Comparison of ENCODE assay signal across 26 mouse cellular contexts in genomic region chr16:23429991-23430390, GRCm38 (mm10). TPM values are rescaled to one million over a fixed set of nuclear protein-coding genes. Genes with fewer than 3 reads are reported as not detected.
"Had no signal": no experiment of that assay in that cellular context is flagged by ENCODE, and none has a peak within 500 bp of the region (broad histone marks: within the 10 kb centered on the region; RNA-seq: fewer than 3 reads in every experiment).

No protein-coding gene starts in this region.

- DNase-seq: kidney, adult 8-10 months; kidney, postnatal 14 days; kidney, postnatal 4 days; liver; lung, adult 18-20 months; lung, postnatal 10 days; lung, postnatal 36 days; retina, postnatal 1 day; right cerebral cortex, postnatal 25 days; spleen, adult 18-20 months; thymus, postnatal 25 days had no signal

- H3K9me3 ChIP-seq: kidney, embryonic 15.5 days; limb, embryonic 10.5 days; limb, embryonic 13.5 days; liver, embryonic 12.5 days; liver, embryonic 15.5 days; lung, embryonic 15.5 days; midbrain, embryonic 12.5 days; midbrain, embryonic 15.5 days; neural tube, embryonic 13.5 days; stomach, embryonic 15.5 days had no signal

- H3K4me3 ChIP-seq: kidney, embryonic 15.5 days; limb, embryonic 10.5 days; limb, embryonic 13.5 days; liver, embryonic 12.5 days; liver, embryonic 15.5 days; lung, embryonic 15.5 days; midbrain, embryonic 12.5 days; midbrain, embryonic 15.5 days; myocyte; neural tube, embryonic 13.5 days; stomach, embryonic 15.5 days had no signal

- H3K36me3 ChIP-seq: kidney, embryonic 15.5 days; limb, embryonic 10.5 days; limb, embryonic 13.5 days; liver, embryonic 12.5 days; liver, embryonic 15.5 days; lung, embryonic 15.5 days; midbrain, embryonic 12.5 days; midbrain, embryonic 15.5 days; neural tube, embryonic 13.5 days; stomach, embryonic 15.5 days had no signal

- H3K27ac ChIP-seq: kidney, embryonic 15.5 days; limb, embryonic 10.5 days; limb, embryonic 13.5 days; liver, embryonic 12.5 days; liver, embryonic 15.5 days; lung, embryonic 15.5 days; midbrain, embryonic 12.5 days; midbrain, embryonic 15.5 days; neural tube, embryonic 13.5 days; stomach, embryonic 15.5 days had no signal

- H3K4me1 ChIP-seq: limb, embryonic 10.5 days; limb, embryonic 13.5 days; liver, embryonic 12.5 days; liver, embryonic 15.5 days; lung, embryonic 15.5 days; midbrain, embryonic 12.5 days; midbrain, embryonic 15.5 days; neural tube, embryonic 13.5 days; stomach, embryonic 15.5 days had no signal

- H3K27me3 ChIP-seq: kidney, embryonic 15.5 days; limb, embryonic 13.5 days; liver, embryonic 12.5 days; liver, embryonic 15.5 days; lung, embryonic 15.5 days; midbrain, embryonic 12.5 days; midbrain, embryonic 15.5 days; neural tube, embryonic 13.5 days; stomach, embryonic 15.5 days had no signal

- H3K9ac ChIP-seq: kidney, embryonic 15.5 days; limb, embryonic 13.5 days; liver, embryonic 12.5 days; liver, embryonic 15.5 days; lung, embryonic 15.5 days; midbrain, embryonic 12.5 days; midbrain, embryonic 15.5 days; neural tube, embryonic 13.5 days; stomach, embryonic 15.5 days had no signal

- H3K4me2 ChIP-seq: kidney, embryonic 15.5 days; limb, embryonic 13.5 days; liver, embryonic 12.5 days; liver, embryonic 15.5 days; lung, embryonic 15.5 days; midbrain, embryonic 12.5 days; midbrain, embryonic 15.5 days; neural tube, embryonic 13.5 days; stomach, embryonic 15.5 days had no signal

- ATAC-seq: liver, embryonic 12.5 days; midbrain, embryonic 15.5 days had no signal

RNA-seq across cellular contexts. Expression of gene Rtp1, which starts 1.1 kb away (rescaled TPM):
- total RNA-seq: megakaryocyte-erythroid progenitor cell, adult 5-6 weeks; monocyte, adult 5-6 weeks; neutrophil, adult 5-6 weeks had no signal
- polyA plus RNA-seq: kidney, embryonic 15.5 days; limb, embryonic 10.5 days; limb, embryonic 13.5 days; liver, embryonic 12.5 days; liver, embryonic 15.5 days; lung, embryonic 15.5 days; midbrain, embryonic 12.5 days; midbrain, embryonic 15.5 days; myocyte; stomach, embryonic 15.5 days; thymus, postnatal 0 days had no signal
